In genomic region chr6:64731126-64731525, GRCm38 (mm10) we compare ENCODE assay signal across 19 mouse cellular contexts. TPM values are rescaled to one million over a fixed set of nuclear protein-coding genes. Genes with fewer than 3 reads are reported as not detected.
"Had no signal": no experiment of that assay in that cellular context is flagged by ENCODE, and none has a peak within 500 bp of the region (broad histone marks: within the 10 kb centered on the region; RNA-seq: fewer than 3 reads in every experiment).

No protein-coding gene starts in this region.

- H3K9ac ChIP-seq: limb, embryonic 13.5 days; liver, embryonic 12.5 days; lung, embryonic 14.5 days; midbrain, embryonic 12.5 days; neural tube, embryonic 13.5 days had no signal

- H3K36me3 ChIP-seq: limb, embryonic 13.5 days; liver, embryonic 12.5 days; midbrain, embryonic 12.5 days; neural tube, embryonic 13.5 days had no signal

- H3K27ac ChIP-seq: layer of hippocampus, adult 2 months; limb, embryonic 13.5 days; liver, embryonic 12.5 days; midbrain, embryonic 12.5 days; neural tube, embryonic 13.5 days; stomach, postnatal 0 days had no signal

- H3K9me3 ChIP-seq: limb, embryonic 13.5 days; liver, embryonic 12.5 days; midbrain, embryonic 12.5 days; neural tube, embryonic 13.5 days had no signal

- ATAC-seq: liver, embryonic 12.5 days had no signal

- H3K4me2 ChIP-seq: limb, embryonic 13.5 days; liver, embryonic 12.5 days; lung, embryonic 14.5 days; midbrain, embryonic 12.5 days; neural tube, embryonic 13.5 days had no signal

- H3K4me3 ChIP-seq: layer of hippocampus, adult 2 months; limb, embryonic 13.5 days; liver, embryonic 12.5 days; midbrain, embryonic 12.5 days; neural tube, embryonic 13.5 days had no signal

- DNase-seq: kidney, postnatal 10 days; left cerebral cortex, postnatal 4 days; lung, embryonic 14.5 days; lung, postnatal 10 days; lung, postnatal 4 days; right cerebral cortex, adult 18-20 months; right cerebral cortex, postnatal 25 days; thymus, postnatal 4 days had no signal

RNA-seq across cellular contexts. Expression of gene Atoh1, which starts 2.2 kb away (rescaled TPM):
- total RNA-seq: layer of hippocampus, adult 2 months; layer of hippocampus, postnatal 10 days; left cerebral cortex, postnatal 10 days; left cerebral cortex, postnatal 4 days; megakaryocyte, adult 5-6 weeks had no signal
- polyA plus RNA-seq: kidney, embryonic 14.5 days; liver, embryonic 12.5 days; liver, embryonic 16.5 days; lung, embryonic 14.5 days had no signal
